Mouse (Mus musculus) intestine, embryonic 16.5 days (tissue): ENCODE measurements around the gene Creb3l1. TPM values are rescaled to one million over a fixed set of nuclear protein-coding genes. Genes with fewer than 3 reads are reported as not detected.
A peak's percentile ranks its signal among the peaks of the same experiment; 100 is the strongest.

Experiments used
- ATAC-seq: fragments of 200-750 bp; cut with Nextera tagmentation; 2 replicates; pipeline ENCODE4 v1.8.0; 2017; ENCODE audit warnings: moderate TSS enrichment, moderate library complexity
- H3K27ac ChIP-seq: fragments of 300-500 bp; sonication (generic); 2 replicates; pipeline ENCODE4 v1.5.1; 2014; ENCODE audit warnings: mild to moderate bottlenecking, low read length
- H3K27me3 ChIP-seq: fragments of 300-500 bp; sonication (generic); replicated peaks from 2 replicates; pipeline ENCODE4 v1.6.1; 2014; ENCODE audit warnings: low read length, control low read depth, mixed read lengths; ENCODE audit not compliant: control insufficient read depth, insufficient read depth
- H3K36me3 ChIP-seq: fragments of 300-500 bp; sonication (generic); 2 replicates; pipeline ENCODE4 v1.6.1; 2014; ENCODE audit warnings: low read length, control low read depth; ENCODE audit not compliant: control insufficient read depth, insufficient read depth
- H3K4me1 ChIP-seq: fragments of 300-500 bp; sonication (generic); 2 replicates; pipeline ENCODE4 v1.6.1; 2014; ENCODE audit warnings: low read length, control low read depth, mixed read lengths; ENCODE audit not compliant: control insufficient read depth, insufficient read depth
- H3K4me2 ChIP-seq: fragments of 300-500 bp; sonication (generic); 2 replicates; pipeline ENCODE4 v1.6.1; 2014; ENCODE audit warnings: low read depth, low read length, control low read depth
- H3K4me3 ChIP-seq: fragments of 300-500 bp; sonication (generic); 2 replicates; pipeline ENCODE4 v1.5.1; 2014; ENCODE audit warnings: mild to moderate bottlenecking, low read length
- H3K9ac ChIP-seq: fragments of 300-500 bp; sonication (generic); 2 replicates; pipeline ENCODE4 v1.6.1; 2014; ENCODE audit warnings: low read depth, low read length
- H3K9me3 ChIP-seq: fragments of 300-500 bp; sonication (generic); 2 replicates; pipeline ENCODE4 v1.6.1; 2016; ENCODE audit warnings: low read length, control low read depth; ENCODE audit not compliant: control insufficient read depth
- WGBS: fragments of 180-500 bp; shearing (Covaris S2); extraction: QIAGEN DNeasy Blood & Tissue Kit; methylation state at CpG from one replicate; pipeline ENCODE4 v1.1.7; 2014; 5-methylcytosine and 5-hydroxymethylcytosine counted together
- microRNA-seq: library from miRNA; unstranded; fragments of <30 nt; microRNA quantifications from one replicate; pipeline ENCODE4, GENCODE M21; 2016
- polyA plus RNA-seq: library from polyadenylated mRNA; unstranded; fragments of >200 nt; fragmentation: Nextera tagmentation; extraction: Ambion mirVana; gene quantifications from 2 replicates; pipeline ENCODE4 v1.2.1, GENCODE M21; 2015

Creb3l1 gene
- polyA plus RNA-seq, 1 experiment from 2014 or later: 16.6 TPM

- Histone ChIP-seq H3K36me3 (peaks cover 27% of the 10 kb centered on the region), H3K27me3 (no peaks in the 10 kb centered on the region), H3K27ac (peak overlapping the region; percentile 54), H3K4me2 (peak overlapping the region; percentile 77), H3K4me1 (peaks cover 47% of the 10 kb centered on the region), H3K9ac (peak overlapping the region; percentile 79), H3K4me3 (no peak overlapping the region; the same call in 1 of the 2 replicates), H3K9me3 (no peaks in the 10 kb centered on the region)
- ATAC-seq: peak; percentile 22; the same call in 1 of the 2 replicates
- 20% methylated on average over 6 of the region's 6 CpGs for WGBS
These were observed 91.5 kb downstream of the Creb3l1 start for GRCm38 (mm10) chr2:91932737-91933350.

Small RNA genes within 50 kb of the gene (microRNA-seq; reads per million reads assigned to microRNA genes)
- not detected for gene Mir6999

Other genes starting within 250 kb of the Creb3l1 start
- gene Chrm4, start 97.3 kb downstream of the Creb3l1 start, polyA plus RNA-seq: 0.23 and 0.33 TPM in 2 replicates
- 370 and 437 TPM in 2 replicates for gene Mdk, start 92.2 kb downstream of the Creb3l1 start, polyA plus RNA-seq
- gene Gm9821, start 78.8 kb downstream of the Creb3l1 start, polyA plus RNA-seq: 0.28 and 0.55 TPM in 2 replicates
- gene Dgkz, start 48.6 kb downstream of the Creb3l1 start, polyA plus RNA-seq: 46.4 and 66.7 TPM in 2 replicates
- 14.9 and 17.9 TPM in 2 replicates for gene Phf21a, start 68.6 kb upstream of the Creb3l1 start, polyA plus RNA-seq